Mouse (Mus musculus) adrenal gland, postnatal 4 days (tissue): ENCODE results near the gene Cmss1. TPM values are rescaled to one million over a fixed set of nuclear protein-coding genes. Genes with fewer than 3 reads are reported as not detected.
A peak's percentile ranks its signal among the peaks of the same experiment; 100 is the strongest.

Source experiments
- DNase-seq, 2 experiments: peaks; one replicate each; pipeline ENCODE4 v3.0.0; 2021 to 2022; ENCODE audit warnings: low spot score in 2 of 2, mixed read lengths in 2 of 2
- total RNA-seq, 2 experiments: library from RNA; stranded (reverse); gene quantifications; 2 replicates each; pipeline ENCODE4 v1.2.3; 2021

The Cmss1 gene
- total RNA-seq, 2 experiments from 2014 or later: 22.8 to 24.4 TPM

- DNase-seq: no peak
Measured at GRCm38 (mm10) chr16:57563453-57563852, 43.2 kb downstream of the Cmss1 start.

GRCm38 (mm10) chr16:57560185-57560584, 46.5 kb downstream of the Cmss1 start:
- DNase-seq: no peak

GRCm38 (mm10) chr16:57558258-57558657, 48.4 kb downstream of the Cmss1 start:
- DNase-seq: no peak

- no peak for DNase-seq
Measured at GRCm38 (mm10) chr16:57556244-57556643, 50.4 kb downstream of the Cmss1 start.

- no peak for DNase-seq
Measured at GRCm38 (mm10) chr16:57555667-57556066, 51.0 kb downstream of the Cmss1 start.

- DNase-seq: no peak
Measured at GRCm38 (mm10) chr16:57554886-57555400, 51.7 kb downstream of the Cmss1 start.

GRCm38 (mm10) chr16:57553235-57553634, 53.4 kb downstream of the Cmss1 start:
- DNase-seq: no peak

GRCm38 (mm10) chr16:57552709-57553108, 54.0 kb downstream of the Cmss1 start:
- no peak for DNase-seq

- no peak for DNase-seq
Measured at GRCm38 (mm10) chr16:57551617-57552016, 55.0 kb downstream of the Cmss1 start.

- DNase-seq: no peak
Measured at GRCm38 (mm10) chr16:57550817-57551216, 55.8 kb downstream of the Cmss1 start.

- DNase-seq: no peak
Measured at GRCm38 (mm10) chr16:57550088-57550487, 56.6 kb downstream of the Cmss1 start.

GRCm38 (mm10) chr16:57549061-57550037, 57.3 kb downstream of the Cmss1 start:
- DNase-seq: peak; percentile 43 to 44

- no peak for DNase-seq
Measured at GRCm38 (mm10) chr16:57548608-57549007, 58.1 kb downstream of the Cmss1 start.

- no peak for DNase-seq
Measured at GRCm38 (mm10) chr16:57546355-57546754, 60.3 kb downstream of the Cmss1 start.

GRCm38 (mm10) chr16:57544441-57544840, 62.2 kb downstream of the Cmss1 start:
- DNase-seq: no peak

GRCm38 (mm10) chr16:57543243-57543642, 63.4 kb downstream of the Cmss1 start:
- no peak for DNase-seq

- DNase-seq: no peak
Measured at GRCm38 (mm10) chr16:57536511-57536910, 70.2 kb downstream of the Cmss1 start.

GRCm38 (mm10) chr16:57534811-57535210, 71.9 kb downstream of the Cmss1 start:
- DNase-seq: no peak

- no peak for DNase-seq
Measured at GRCm38 (mm10) chr16:57534365-57534764, 72.3 kb downstream of the Cmss1 start.

- no peak for DNase-seq
Measured at GRCm38 (mm10) chr16:57532081-57532493, 74.6 kb downstream of the Cmss1 start.

- DNase-seq: no peak
Measured at GRCm38 (mm10) chr16:57530547-57530946, 76.1 kb downstream of the Cmss1 start.

- no peak for DNase-seq
Measured at GRCm38 (mm10) chr16:57528457-57528856, 78.2 kb downstream of the Cmss1 start.
